Mouse (Mus musculus): ENCODE results near the gene Msx1.

Gene Msx1

GRCm38 (mm10) chr5:37792154-37792553, 32.2 kb downstream of the Msx1 start:
- DNase-seq: no peak

GRCm38 (mm10) chr5:37784847-37785391, 39.5 kb downstream of the Msx1 start:
- peak; percentile 5 for DNase-seq

GRCm38 (mm10) chr5:37783306-37783705, 41.1 kb downstream of the Msx1 start:
- no peak for DNase-seq

DNA sequence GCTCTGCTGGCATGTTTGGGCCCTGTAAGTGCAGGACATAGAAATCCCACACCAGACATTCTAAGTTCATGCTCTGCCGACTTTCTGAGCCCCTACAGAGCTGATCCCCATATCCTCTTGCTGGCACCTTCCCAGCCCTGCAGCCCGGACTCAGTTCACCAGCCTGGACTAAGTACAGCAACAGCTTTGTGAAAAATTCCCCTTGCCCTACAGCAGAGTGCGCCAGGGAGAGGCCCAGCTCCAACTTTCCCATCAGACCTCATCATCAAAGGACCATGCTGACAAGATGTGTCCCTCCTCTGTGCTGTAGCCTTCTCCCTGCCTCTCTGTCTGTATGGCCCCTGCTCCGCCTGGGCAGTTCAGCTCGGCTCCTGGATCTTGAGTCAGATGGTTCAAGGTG, 48.7 kb downstream of the Msx1 start:
- no peak for DNase-seq

- DNase-seq: no peak
Observed at GRCm38 (mm10) chr5:37774011-37774410, 50.4 kb downstream of the Msx1 start.

DNA sequence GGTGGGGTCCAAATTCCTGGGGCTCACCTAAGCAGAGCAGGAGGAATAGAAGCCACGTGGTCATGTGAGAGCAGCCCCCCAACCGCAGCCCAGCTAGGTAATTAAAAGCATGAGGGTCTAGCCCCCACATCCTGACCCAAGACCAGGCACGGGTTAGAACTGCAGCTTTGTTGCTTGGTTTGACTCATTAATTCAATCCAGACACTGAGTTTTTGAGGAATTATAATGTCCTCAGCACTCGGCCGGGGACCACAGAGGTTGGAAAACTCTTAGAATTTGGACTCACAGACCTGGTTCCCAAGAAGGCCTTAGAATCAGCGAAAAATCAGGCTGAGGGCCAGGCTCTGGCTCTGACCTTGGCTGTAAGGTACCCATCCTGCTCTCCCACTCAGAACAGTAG, 53.5 kb downstream of the Msx1 start:
- no peak for DNase-seq
